Mouse (Mus musculus) intestine, embryonic 14.5 days (tissue): ENCODE measurements at regions not wholly inside any gene's neighbourhood (a gene's known extent, or its start where the extent isn't known, plus 50 kb on each side); places are given as distances from the start of the nearest gene placed in this dataset.

Source experiments
- ATAC-seq: fragments of 200-750 bp; cut with Nextera tagmentation; replicated peaks from 2 replicates; pipeline ENCODE4 v1.8.0; 2017; ENCODE audit warnings: low read depth, moderate number of reproducible peaks, moderate TSS enrichment, moderate library complexity; ENCODE audit not compliant: low FRiP score, low TSS enrichment
- DNase-seq: peaks from one replicate; pipeline ENCODE4 v3.0.0-alpha.2; 2018; ENCODE audit warnings: low spot score
- H3K27ac ChIP-seq: fragments of 300-500 bp; sonication (generic); 2 replicates; pipeline ENCODE4 v1.5.1; 2014; ENCODE audit warnings: low read depth, mild to moderate bottlenecking, control low read depth
- H3K27me3 ChIP-seq: fragments of 300-500 bp; sonication (generic); replicated peaks from 2 replicates; pipeline ENCODE4 v1.6.1; 2014; ENCODE audit warnings: low read length, control low read depth; ENCODE audit not compliant: control insufficient read depth, insufficient read depth
- H3K36me3 ChIP-seq: fragments of 300-500 bp; sonication (generic); 2 replicates; pipeline ENCODE4 v1.6.1; 2014; ENCODE audit warnings: low read length, control low read depth; ENCODE audit not compliant: control insufficient read depth, insufficient read depth
- H3K4me1 ChIP-seq: fragments of 300-500 bp; sonication (generic); replicated peaks from 2 replicates; pipeline ENCODE4 v1.6.1; 2014; ENCODE audit warnings: low read length, control low read depth, mixed read lengths; ENCODE audit not compliant: control insufficient read depth, insufficient read depth
- H3K4me2 ChIP-seq: fragments of 300-500 bp; sonication (generic); 2 replicates; pipeline ENCODE4 v1.6.1; 2014; ENCODE audit warnings: low read length
- H3K4me3 ChIP-seq: fragments of 300-500 bp; sonication (generic); 2 replicates; pipeline ENCODE4 v1.5.1; 2014; ENCODE audit warnings: low read depth, low read length, control low read depth, mixed read lengths
- H3K9ac ChIP-seq: fragments of 300-500 bp; sonication (generic); 2 replicates; pipeline ENCODE4 v1.6.1; 2014; ENCODE audit warnings: mild to moderate bottlenecking, low read length
- H3K9me3 ChIP-seq: fragments of 300-500 bp; sonication (generic); 2 replicates; pipeline ENCODE4 v1.6.1; 2016; ENCODE audit warnings: low read length, control low read depth; ENCODE audit not compliant: control insufficient read depth
- WGBS: fragments of 180-500 bp; shearing (Covaris S2); extraction: QIAGEN DNeasy Blood & Tissue Kit; methylation state at CpG from one replicate; pipeline ENCODE4 v1.1.7; 2014; 5-methylcytosine and 5-hydroxymethylcytosine counted together

- DNase-seq (no peak), ATAC-seq (no peak)
- WGBS, result 73% methylated on average over 8 of the region's 8 CpGs
- no peak overlapping the region for H3K27ac ChIP-seq
- no peak overlapping the region for H3K4me3 ChIP-seq
- no peaks in the 10 kb centered on the region for H3K27me3 ChIP-seq
- H3K36me3 ChIP-seq, result no peaks in the 10 kb centered on the region
- H3K4me2 ChIP-seq, result no peak overlapping the region
- H3K9me3 ChIP-seq, result no peaks in the 10 kb centered on the region
- no peak overlapping the region for H3K9ac ChIP-seq
- no peaks in the 10 kb centered on the region; the same call in 1 of the 2 replicates for H3K4me1 ChIP-seq
Observed at GRCm38 (mm10) chr5:142321316-142321715, 80.0 kb upstream of the Foxk1 start.

DNA sequence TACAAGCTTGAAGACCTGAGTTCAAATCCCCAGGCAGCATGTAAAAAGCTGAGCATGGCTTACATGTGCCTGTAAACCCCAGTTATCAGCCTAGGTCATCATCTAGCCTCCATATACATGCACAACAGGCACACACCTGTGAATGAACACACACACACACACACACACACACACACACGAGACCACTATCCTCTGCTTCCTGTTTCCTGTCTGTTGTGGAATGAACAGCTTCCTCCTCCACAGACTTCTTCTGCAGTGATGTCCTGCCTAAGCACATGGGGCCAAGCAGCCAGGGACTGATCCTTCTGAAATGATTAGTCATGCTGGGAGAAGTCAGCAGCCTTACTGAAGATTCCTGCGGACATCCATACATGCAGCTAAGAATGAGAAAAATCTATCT, 76.4 kb upstream of the Foxk1 start:
- no peaks in the 10 kb centered on the region for H3K27me3 ChIP-seq
- H3K4me2 ChIP-seq, result no peak overlapping the region
- no peaks in the 10 kb centered on the region for H3K4me1 ChIP-seq
- no peak overlapping the region for H3K4me3 ChIP-seq
- no peak overlapping the region for H3K27ac ChIP-seq
- H3K36me3 ChIP-seq, result no peaks in the 10 kb centered on the region
- ATAC-seq, result no peak
- WGBS, result 73% methylated on average over 2 of the region's 2 CpGs
- H3K9ac ChIP-seq, result no peak overlapping the region
- no peaks in the 10 kb centered on the region for H3K9me3 ChIP-seq
- DNase-seq, result no peak

- ATAC-seq (no peak), DNase-seq (no peak)
- Histone ChIP-seq H3K9me3 (no peaks in the 10 kb centered on the region), H3K27me3 (no peaks in the 10 kb centered on the region), H3K9ac (no peak overlapping the region), H3K4me2 (no peak overlapping the region), H3K27ac (no peak overlapping the region), H3K36me3 (no peaks in the 10 kb centered on the region), H3K4me1 (no peaks in the 10 kb centered on the region), H3K4me3 (no peak overlapping the region)
- WGBS, result 67% methylated on average over 4 of the region's 4 CpGs
Observed at GRCm38 (mm10) chr5:142325560-142325959, 75.7 kb upstream of the Foxk1 start.

DNA sequence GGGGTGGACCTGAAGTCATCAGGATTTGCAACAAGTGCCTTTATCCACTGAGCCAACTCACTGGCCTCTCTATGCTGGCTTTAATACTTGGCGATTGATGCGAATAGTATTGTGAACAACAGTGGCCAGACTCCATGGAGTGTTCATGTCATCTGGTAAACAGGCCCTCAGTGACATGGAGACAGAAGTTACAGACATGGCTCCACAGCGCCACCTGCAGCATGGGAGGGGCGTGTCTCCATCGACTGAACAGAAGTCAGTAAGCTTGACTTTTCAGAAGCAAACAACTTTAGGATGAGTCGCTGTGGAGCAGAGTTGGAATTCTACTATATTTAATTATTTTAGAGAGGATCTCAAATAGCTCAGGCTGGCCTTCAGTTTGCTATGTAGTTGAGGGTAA, 74.0 kb upstream of the Foxk1 start:
- H3K9me3 ChIP-seq, result no peaks in the 10 kb centered on the region
- no peak overlapping the region for H3K4me2 ChIP-seq
- H3K36me3 ChIP-seq, result no peaks in the 10 kb centered on the region
- 71% methylated on average over 6 of the region's 6 CpGs for WGBS
- H3K27ac ChIP-seq, result no peak overlapping the region
- no peaks in the 10 kb centered on the region for H3K4me1 ChIP-seq
- DNase-seq (no peak), ATAC-seq (no peak)
- H3K27me3 ChIP-seq, result no peaks in the 10 kb centered on the region
- H3K4me3 ChIP-seq, result no peak overlapping the region
- H3K9ac ChIP-seq, result no peak overlapping the region

DNA sequence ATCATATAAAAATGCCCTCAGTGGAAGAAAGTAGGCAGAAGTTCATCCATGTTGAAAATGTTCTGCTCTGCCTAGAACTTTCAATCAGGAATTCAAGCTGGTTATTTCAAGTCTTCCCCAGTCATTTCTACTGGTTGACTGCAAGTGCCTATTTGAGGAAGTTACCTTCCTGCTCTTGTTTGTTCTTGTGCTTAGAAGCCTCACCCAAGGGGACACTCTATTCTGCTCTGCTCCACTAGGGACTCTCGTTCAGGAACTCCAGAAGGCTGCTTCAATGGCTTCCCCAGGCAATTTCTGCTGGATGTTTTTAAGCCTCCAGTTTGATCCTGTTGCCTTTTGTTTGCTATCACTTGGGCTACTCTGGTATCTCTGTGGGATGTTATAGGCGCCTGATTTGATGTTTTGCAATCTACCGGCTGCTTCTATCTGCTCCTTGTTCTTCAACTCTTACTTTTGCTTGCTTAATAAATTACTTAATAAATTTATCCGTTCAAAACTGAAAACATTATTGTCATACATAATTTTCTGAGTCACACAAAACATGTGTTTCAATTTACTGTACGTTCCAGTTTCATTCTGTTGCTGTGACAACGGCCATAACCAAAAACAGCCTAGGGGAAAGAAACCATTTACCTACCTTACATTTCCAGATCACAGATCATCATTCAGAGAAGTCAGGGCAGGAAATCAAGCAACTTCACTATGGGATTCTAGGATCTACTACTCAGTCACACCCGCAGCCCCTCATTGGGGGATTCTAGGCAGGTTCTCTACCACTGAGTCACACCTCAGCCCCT, 71.4 kb upstream of the Foxk1 start:
- no peak for ATAC-seq

DNA sequence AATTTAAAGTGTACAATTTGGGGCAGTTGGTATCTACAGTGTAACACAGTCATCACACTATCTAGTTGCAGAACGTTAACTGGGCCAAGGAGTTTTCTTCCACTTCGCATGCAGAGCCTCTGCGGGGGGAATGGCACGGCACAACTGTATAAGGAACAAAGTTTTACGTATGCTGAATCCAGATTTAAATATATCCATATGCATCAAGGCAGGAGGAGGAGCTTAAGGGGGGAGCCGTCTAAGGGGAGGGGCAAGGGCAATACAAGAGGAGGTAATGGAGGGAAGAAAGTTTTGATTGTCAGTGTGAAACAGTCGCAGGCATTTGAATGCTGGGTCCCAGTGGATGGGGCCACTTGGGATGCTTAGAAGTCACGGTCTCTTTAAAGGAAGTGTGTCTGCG, 68.6 kb upstream of the Foxk1 start:
- no peak for ATAC-seq
- no peak overlapping the region for H3K9ac ChIP-seq
- H3K9me3 ChIP-seq, result no peaks in the 10 kb centered on the region
- no peak overlapping the region for H3K27ac ChIP-seq
- H3K27me3 ChIP-seq, result no peaks in the 10 kb centered on the region
- no peak overlapping the region for H3K4me3 ChIP-seq
- no peak overlapping the region for H3K4me2 ChIP-seq
- H3K36me3 ChIP-seq, result no peaks in the 10 kb centered on the region
- no peaks in the 10 kb centered on the region for H3K4me1 ChIP-seq
- 57% methylated on average over 9 of the region's 9 CpGs for WGBS
- no peak for DNase-seq

More for the DNA sequence above, 71.4 kb upstream of the Foxk1 start:
- H3K9me3 ChIP-seq, result no peaks in the 10 kb centered on the region
- no peak overlapping the region for H3K4me3 ChIP-seq
- no peaks in the 10 kb centered on the region for H3K4me1 ChIP-seq
- no peaks in the 10 kb centered on the region for H3K27me3 ChIP-seq
- H3K9ac ChIP-seq, result no peak overlapping the region
- no peak for DNase-seq
- no peak overlapping the region for H3K27ac ChIP-seq
- 84% methylated on average over 7 of the region's 7 CpGs for WGBS
- H3K36me3 ChIP-seq, result no peaks in the 10 kb centered on the region
- H3K4me2 ChIP-seq, result no peak overlapping the region

- H3K27ac ChIP-seq, result no peak overlapping the region
Observed at GRCm38 (mm10) chr5:142337436-142337835, 63.9 kb upstream of the Foxk1 start.

DNA sequence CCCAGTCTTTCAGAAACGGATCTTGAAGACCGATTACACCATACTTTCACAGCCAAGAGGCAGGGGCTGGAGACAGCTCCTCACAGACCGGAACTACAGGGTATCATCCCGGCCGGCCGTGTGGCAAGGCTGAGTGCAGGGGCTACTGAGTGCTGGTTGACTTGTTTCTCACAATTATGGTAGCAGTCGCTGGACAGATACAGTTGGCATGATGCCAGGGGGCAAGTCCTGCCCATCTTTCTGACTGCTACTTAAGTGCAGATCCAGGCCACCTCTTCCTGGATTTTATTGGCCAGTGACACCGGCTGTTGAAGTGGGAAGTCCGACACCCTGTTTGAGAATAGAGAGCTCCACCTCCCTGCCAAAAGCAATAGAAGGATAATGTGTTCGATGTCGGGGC, 63.2 kb upstream of the Foxk1 start:
- Histone ChIP-seq H3K4me3 (no peak overlapping the region), H3K36me3 (no peaks in the 10 kb centered on the region), H3K27ac (no peak overlapping the region), H3K9me3 (no peaks in the 10 kb centered on the region), H3K4me2 (no peak overlapping the region), H3K9ac (no peak overlapping the region), H3K27me3 (no peaks in the 10 kb centered on the region), H3K4me1 (no peaks in the 10 kb centered on the region)
- WGBS, result 67% methylated on average over 11 of the region's 11 CpGs
- ATAC-seq (no peak), DNase-seq (no peak)

More at GRCm38 (mm10) chr5:142337436-142337835, 63.9 kb upstream of the Foxk1 start:
- H3K4me2 ChIP-seq, result no peak overlapping the region
- no peak for ATAC-seq
- no peak overlapping the region for H3K9ac ChIP-seq
- H3K4me1 ChIP-seq, result no peaks in the 10 kb centered on the region
- no peak overlapping the region for H3K4me3 ChIP-seq
- H3K36me3 ChIP-seq, result no peaks in the 10 kb centered on the region
- H3K9me3 ChIP-seq, result no peaks in the 10 kb centered on the region
- no peaks in the 10 kb centered on the region for H3K27me3 ChIP-seq
- 83% methylated on average over 6 of the region's 6 CpGs for WGBS
- no peak for DNase-seq
